Mouse (Mus musculus): ENCODE results near the gene Tsen34.

Tsen34 gene

GRCm38 (mm10) chr7:3692382-3692986 lies at the start of gene Tsen34:
Gene Tsen34 (plus strand): TSS chr7:3692863.
- no peak for DNase-seq (ENCODE audit: extremely low spot score, low read depth, low spot score)

GRCm38 (mm10) chr7:3643412-3643811 lies 49.3 kb upstream of the Tsen34 start:
- no peak for DNase-seq (ENCODE audit: extremely low spot score, low read depth, low spot score)

DNA sequence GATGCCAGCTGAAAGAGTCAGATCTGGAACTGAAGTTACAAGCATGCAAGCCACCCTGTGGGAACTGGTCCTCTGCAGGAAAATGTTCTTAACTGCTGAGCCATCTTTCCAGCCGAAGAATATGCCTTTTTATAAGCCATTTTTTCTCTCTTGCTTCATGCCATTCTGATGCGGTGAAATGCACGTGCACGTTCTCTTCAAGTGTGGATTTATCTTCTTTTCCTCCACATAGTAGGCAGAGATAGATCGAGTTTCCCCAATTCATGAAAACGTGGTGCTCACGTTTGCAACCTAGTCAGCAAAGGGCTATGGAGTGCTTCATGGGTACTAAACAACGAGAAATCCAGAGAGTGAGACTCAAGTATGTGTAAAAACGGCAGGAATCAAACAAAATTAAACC lies 48.8 kb upstream of the Tsen34 start:
- no peak for DNase-seq (ENCODE audit: extremely low spot score, low read depth, low spot score)

DNA sequence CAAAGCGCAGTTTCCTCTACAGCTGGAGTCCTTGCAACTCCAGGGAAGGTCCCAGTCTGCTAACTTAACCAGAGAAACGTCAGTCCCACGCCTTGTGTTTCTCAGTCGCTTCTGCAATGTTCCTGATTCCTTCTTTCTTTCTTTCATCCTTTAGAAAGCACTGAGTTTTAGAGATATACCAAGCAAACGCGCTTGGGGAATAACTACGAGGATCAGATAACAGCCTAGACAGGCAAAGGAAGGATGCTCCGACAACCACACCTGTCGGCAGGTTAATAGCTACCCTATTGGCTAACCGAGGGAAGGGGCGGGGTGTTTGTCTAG lies 48.4 kb upstream of the Tsen34 start:
- DNase-seq (ENCODE audit: extremely low spot score, low read depth, low spot score) = no peak

DNA sequence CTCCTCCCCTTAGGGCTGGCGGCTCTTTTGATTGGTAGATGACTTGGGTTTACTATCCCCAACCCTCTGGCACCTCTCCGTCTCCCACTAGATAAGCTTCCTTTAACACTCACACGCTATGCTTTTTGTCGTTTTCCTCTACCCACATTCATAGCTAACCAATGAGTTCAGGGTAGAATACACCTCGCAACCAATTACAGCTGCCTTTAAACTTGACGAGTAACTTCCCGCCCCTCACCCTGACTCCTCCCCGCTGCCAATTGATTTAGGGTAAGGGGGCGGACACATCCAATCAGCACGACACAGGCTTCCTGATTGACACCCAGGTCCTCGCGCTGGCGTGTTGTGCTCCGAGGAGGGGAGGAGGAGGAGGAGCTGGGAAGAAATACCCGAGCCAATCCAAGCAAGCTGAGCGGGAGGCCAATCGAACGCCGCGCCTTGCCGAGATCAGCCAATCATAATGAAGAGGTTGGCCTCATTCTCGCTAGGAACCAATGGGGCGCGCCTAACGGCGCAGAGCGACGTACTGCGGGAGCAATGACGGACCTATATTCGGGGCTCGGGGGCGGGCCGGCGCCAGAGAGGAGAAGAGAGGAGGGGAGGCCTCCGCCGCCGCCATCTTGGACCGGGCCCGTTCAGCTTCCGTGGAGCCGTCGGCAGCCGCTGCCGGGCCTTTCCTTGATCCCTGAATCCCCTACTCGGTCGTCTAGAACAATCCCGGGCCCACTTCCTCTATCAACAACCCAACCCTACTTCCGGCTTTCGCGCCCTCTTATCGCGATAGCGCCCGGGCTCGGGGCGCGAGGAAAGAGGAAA lies 47.8 kb upstream of the Tsen34 start, which contains the start of gene Cnot3:
Gene Cnot3 (plus strand): TSS at position 597 of the 816 bp plus-strand sequence.
- peak; percentile 93 for DNase-seq (ENCODE audit: extremely low spot score, low read depth, low spot score)

DNA sequence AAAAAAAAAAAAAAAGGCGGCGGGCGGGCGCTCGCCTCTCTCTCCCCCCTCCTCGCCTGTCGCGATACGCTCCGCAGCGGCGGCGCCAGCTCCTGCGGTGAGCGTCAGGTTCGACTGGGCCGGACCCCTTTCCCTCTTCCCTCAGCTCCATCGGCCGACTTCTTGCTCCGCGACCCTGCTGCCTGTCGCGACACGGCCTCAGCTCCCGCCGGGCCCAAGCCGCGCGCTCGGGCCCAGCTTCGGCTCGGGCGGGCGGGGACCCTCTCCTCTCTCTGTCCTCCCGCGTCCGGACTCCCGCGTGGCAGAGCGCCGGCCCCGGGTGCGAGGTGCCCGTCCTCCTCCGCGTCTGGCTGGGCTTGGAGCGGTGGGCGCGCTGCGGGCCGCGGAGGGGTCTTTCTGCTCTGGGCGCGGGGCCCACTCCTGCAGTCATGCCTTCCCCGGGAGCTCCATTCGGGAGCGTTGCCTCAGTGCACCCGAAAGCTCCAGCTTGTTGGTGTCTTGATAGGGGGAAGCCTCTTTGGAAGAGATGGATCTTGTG lies 47.1 kb upstream of the Tsen34 start:
- no peak for DNase-seq (ENCODE audit: extremely low spot score, low read depth, low spot score)

DNA sequence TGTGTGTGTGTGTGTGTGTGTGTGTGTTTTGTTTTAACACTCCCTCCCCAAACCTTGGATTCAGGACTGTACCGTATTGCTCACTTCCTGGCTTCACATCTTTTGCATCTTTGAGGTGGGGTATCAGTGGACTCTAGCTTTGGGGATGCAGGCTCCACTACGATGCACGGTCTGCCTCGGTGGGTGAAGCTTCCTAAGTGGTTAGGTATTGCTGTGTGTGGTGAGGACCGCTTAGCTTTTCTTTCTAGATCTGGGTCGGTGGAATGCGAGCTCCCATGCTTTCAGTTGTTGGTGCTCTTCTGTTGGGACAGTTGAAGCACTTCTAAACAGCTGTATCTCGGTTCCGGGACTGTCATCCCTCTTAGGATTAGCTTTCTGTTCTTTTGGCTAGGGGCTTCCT lies 46.5 kb upstream of the Tsen34 start:
- DNase-seq (ENCODE audit: extremely low spot score, low read depth, low spot score) = no peak

DNA sequence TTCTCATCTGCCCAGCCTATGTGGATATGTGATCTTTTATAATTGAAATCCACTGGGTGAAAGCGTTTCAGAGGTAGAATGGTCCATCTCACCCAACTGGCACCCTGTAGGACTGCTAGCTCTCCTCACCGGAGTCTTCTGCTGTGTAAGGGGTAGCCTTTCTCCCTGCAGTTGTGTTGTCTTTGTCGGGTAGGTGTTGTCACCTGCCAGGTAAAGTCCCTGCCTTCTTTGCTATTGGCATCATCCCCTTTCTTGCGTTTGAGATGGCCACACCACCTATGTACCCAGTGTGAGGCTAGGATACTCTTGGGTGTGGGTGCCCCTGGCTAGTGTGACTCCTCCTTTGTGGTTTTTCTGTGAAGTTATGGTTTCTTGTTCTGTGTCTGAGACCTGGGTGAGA lies 46.0 kb upstream of the Tsen34 start:
- DNase-seq (ENCODE audit: extremely low spot score, low read depth, low spot score) = no peak

DNA sequence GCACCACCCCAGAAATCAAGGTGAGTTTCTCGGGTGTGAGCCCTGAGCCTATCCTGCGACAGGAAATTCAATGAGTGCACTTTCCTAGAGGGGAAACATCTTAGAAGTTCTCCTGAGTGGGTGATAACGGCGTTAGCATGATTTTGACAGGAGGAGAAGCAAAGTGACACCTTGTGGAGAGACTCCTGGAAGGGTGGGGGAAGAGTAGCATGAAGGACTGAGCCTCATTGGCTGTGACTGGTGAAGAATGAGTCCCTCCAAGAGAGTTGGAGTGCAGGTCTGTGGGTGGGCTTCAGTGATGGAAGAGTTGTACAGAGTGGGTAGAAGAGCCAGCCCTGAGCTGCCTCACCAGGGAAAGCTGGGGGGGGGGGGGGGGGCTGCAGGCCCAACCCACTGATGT lies 35.7 kb upstream of the Tsen34 start:
- no peak for DNase-seq (ENCODE audit: extremely low spot score, low read depth, low spot score)

DNA sequence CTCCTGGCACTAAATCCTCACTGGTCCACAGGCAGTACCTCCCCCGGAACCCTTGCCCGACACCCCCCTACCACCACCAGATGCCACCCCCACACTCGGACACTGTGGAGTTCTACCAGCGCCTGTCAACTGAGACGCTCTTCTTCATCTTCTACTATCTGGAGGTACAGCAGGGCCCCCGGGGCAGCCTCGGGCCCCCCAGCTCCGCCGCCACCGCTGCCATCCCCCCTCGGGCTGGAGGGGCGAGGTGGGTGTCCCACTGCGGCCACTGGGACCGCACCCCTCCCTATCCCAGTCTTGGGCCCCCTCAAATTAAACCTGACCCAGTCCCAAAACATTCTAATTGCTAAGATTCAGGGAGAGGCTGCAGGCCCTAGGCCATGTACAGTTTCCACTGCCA lies 34.1 kb upstream of the Tsen34 start:
- DNase-seq (ENCODE audit: extremely low spot score, low read depth, low spot score) = no peak

- no peak for DNase-seq (ENCODE audit: extremely low spot score, low read depth, low spot score)
Measured at GRCm38 (mm10) chr7:3664524-3665214, 28.0 kb upstream of the Tsen34 start.

DNA sequence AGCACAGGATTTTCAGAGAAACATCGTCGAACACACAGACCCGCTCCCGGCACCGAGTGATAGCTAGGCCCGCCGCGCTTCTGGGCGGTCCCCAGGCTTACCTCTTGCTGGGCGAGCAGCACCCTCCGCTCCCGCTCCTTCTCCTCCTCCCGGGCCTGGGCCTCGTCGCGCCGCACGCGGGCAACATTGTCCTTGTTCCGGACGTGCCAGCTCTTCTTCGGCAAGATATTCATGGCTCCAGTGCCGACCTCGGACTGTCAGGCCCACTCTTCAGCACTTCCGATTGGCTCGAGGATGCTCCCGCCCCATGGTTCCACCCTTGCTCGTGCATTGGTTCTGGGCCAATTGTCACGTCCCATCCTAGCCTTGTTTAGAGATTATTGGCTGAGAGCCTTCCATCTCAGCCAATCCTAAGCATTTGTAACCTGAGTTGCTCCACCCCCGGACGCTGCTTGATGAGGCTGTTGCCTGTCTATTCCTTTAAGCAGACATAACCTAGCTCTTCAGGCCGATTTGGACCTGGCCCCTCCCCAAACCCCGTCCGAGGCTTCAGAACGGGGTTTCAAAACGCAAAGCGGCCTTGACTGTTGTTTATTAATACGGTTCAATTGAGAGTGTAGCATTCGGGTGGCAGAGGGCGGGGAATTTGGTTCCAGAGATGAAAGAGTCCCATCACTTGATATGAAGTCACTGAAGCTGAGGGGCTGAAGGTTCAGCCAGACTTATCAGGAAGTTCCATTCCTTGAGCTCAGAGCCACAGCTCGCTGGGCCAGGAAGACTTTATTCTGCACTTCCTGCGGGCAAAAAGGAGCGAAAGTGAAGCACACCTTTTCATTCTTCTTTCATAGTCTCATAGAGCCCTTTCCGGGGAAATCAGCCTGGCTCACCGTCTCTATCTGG lies 27.2 kb upstream of the Tsen34 start, which contains the start of gene Leng1:
Gene Leng1 (minus strand): TSS at position 626 of the 900 bp plus-strand sequence.
- DNase-seq (ENCODE audit: extremely low spot score, low read depth, low spot score) = peak; percentile 88

DNA sequence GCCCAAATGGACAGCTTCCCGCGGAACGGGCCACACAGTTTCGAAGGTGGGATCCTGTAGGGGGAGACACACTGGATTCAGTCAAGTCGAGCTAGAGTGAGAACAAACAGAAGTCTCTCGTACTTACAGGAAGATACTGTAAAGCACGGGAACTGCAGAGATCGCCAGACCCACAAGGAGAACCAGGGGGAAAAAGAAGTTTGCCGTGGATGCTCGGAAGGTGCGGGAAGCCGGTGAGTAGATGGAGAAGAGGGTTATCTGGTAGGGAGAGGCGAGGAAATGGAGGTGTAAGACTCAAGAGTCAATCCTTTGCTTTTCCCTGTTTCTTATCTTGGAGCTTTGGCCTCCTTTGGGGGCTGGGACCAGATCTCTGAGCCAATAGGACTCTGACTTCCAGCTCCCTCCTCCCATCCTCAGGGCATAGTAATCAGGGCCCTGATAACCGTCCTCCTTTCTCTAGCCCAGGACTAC lies 25.7 kb upstream of the Tsen34 start:
- DNase-seq (ENCODE audit: extremely low spot score, low read depth, low spot score) = no peak

- peak; percentile 66 for DNase-seq (ENCODE audit: extremely low spot score, low read depth, low spot score)
Measured at GRCm38 (mm10) chr7:3674507-3675227, 18.0 kb upstream of the Tsen34 start.

DNA sequence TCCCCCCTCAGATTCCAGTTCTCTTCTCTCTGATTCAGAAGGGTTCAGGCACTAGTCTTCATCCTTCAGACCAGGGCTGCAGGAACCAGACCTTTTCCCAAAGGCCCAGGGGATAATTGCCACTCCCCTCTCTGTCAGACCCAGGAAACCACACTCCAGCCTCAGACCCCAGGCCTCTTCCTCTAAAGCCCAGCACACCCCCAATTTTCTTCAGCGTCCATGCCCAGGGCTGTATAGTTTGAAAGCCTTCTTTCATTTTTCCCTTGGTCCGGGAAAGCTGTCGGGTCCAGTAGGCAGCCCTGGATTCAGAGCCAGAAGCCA lies 17.5 kb upstream of the Tsen34 start:
- DNase-seq (ENCODE audit: extremely low spot score, low read depth, low spot score) = no peak

DNA sequence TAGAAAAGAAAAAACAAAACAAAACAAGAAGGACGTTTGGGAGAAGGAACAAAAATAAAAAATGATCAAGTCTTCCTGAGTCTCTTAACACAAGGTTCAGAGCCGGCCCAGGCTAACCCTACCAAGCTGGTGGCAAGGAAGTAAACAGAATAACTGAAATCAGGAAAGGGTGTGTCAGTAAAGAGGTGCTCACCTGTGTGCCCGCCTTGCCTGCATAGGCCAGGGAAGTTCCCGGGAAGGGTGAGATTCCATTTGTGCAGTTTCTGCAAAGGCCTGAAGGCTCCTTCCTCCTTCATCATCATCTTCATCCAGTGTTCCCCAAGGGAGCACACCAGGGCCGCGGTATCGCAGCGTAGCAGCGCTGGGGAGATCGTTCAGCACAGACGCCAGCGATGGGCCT lies 16.3 kb upstream of the Tsen34 start:
- DNase-seq (ENCODE audit: extremely low spot score, low read depth, low spot score) = no peak

DNA sequence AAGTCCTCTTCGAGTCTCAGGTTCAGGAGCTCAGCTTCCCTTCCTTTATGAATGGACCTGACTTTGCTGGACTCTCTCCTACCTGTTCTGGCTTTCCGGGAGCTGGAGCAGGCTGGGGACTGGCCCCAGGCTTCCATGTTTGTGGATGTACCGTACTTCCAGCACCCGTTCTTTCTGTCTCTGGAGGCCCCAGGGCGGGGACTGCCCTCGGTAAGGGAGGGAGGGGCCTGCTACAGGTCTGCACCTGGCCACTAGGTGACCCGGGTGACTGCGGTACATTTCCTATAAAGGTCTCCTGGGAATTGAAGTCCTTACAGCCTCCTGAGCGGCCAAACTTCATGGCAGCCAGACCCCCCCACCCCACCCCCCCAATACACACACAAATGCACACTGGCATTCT lies 15.3 kb upstream of the Tsen34 start, which contains the start of gene Tmc4:
Gene Tmc4 (minus strand): TSS at position 212 of the 400 bp plus-strand sequence.
- no peak for DNase-seq (ENCODE audit: extremely low spot score, low read depth, low spot score)

DNA sequence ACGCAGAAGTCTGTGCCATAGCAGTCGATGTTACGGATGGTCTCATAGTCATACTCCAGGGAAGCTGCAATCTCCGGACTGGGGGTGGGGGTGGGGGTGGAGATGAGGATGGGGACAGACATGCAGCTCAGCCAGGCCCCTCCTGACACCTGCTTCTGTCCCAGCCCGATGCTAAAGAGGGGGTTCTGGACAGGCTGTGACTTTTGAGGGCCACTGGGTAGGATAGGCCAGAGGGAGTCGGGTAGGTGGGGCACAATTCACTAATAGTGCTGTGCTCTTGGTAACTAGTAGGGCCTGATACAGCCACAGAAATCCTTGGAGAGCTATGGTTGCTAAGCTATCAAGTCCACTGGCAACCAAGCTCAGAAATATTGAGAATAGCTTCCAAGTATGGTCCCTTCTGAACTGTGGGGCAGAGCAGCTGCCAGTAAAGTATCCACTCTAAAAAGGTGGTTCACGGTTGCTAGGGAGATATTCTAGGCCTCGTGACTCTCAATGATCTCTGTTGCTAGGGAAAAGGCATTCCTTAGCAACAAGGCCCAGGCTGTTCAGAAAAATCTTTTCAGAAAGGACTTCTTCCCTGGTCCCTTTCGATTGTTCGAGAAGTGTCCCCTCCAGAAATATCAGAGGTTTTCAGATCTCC lies 8.6 kb upstream of the Tsen34 start:
- no peak for DNase-seq (ENCODE audit: extremely low spot score, low read depth, low spot score)

DNA sequence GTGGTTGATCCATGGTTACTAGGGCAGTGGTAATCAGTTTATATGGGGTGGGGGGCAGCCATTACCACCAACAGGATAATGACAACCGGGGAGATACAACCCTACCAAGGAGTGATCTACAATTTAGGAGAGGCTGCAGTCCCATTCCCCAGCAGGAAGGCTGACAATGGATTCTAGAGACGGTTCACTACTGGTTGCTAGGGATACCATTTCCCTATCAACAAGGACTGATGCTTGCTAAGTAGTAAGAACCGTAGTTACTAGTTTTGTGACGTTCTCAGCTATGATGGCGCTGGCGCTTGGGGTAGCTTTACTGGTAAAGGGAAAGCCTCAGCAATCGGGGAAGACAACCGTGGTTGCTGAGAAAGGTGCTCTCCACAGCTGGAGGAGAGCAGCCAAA lies 8.0 kb upstream of the Tsen34 start:
- no peak for DNase-seq (ENCODE audit: extremely low spot score, low read depth, low spot score)

Data from hindlimb bud, embryonic 11.5 days (tissue).